Comparison of ENCODE assay signal across 9 mouse cellular contexts in the genomic region with DNA sequence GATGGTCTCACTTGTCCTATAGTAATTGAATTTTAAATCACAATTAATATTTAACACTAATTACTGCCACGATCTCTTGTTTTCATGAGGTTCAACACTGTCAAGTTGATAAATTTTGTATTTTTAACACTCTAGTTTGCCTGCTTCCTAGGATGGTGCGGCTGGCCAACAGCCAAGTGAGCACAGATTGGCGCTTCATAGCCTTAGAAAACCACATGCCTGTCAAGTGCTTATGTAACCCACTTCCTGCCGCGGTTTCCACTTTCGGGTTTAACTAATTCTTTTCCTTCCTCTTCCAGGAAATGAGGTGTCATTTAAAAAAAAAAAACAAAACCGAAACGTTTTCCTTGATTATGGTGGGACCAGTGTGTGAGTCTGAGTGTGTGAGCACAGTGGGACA. TPM values are rescaled to one million over a fixed set of nuclear protein-coding genes. Genes with fewer than 3 reads are reported as not detected.
DNase-seq lines count a peak whose midpoint lies in the region; ATAC-seq and TF ChIP-seq lines count a peak whose summit lies in the region.
"Had no signal": no experiment of that assay in that cellular context is flagged by ENCODE, and none has a peak within 500 bp of the region (broad histone marks: within the 10 kb centered on the region; RNA-seq: fewer than 3 reads in every experiment).

No protein-coding gene starts in this region.

- ATAC-seq in cerebellum, adult (ENCODE audit: insufficient number of reproducible peaks, low FRiP score, low TSS enrichment): peak; percentile 68; the same call in 1 of the 2 replicates
- ATAC-seq in midbrain, embryonic 11.5 days (ENCODE audit: low FRiP score): no peak
- ATAC-seq in intestine, embryonic 15.5 days: no peak

- H3K9ac ChIP-seq in midbrain, embryonic 11.5 days (ENCODE audit: low read length): no peak overlapping the region
- no peak overlapping the region for H3K9ac ChIP-seq in intestine, embryonic 15.5 days
- H3K9ac ChIP-seq: midbrain, embryonic 12.5 days had no signal

- peak; percentile 19 for DNase-seq in adrenal gland, postnatal 14 days
- no peak for DNase-seq in adrenal gland, postnatal 4 days (ENCODE audit: low spot score in 2 of 2)
- peak; percentile 77 to 83 for DNase-seq in layer of hippocampus, adult 2 months (ENCODE audit: low spot score in 2 of 2)
- DNase-seq in natural killer cell, adult 2 months (ENCODE audit: low spot score in 2 of 2): peak; percentile 60 to 68
- DNase-seq in midbrain, embryonic 11.5 days (ENCODE audit: low spot score, missing footprints): no peak
- DNase-seq in gastrocnemius, adult 8-10 months (ENCODE audit: low spot score in 2 of 2): no peak

- no peak for TF ChIP-seq CTCF in layer of hippocampus, adult 2 months (conservative IDR thresholded peaks at IDR 0.05)

- peak overlapping the region; percentile 80 for H3K27ac ChIP-seq in layer of hippocampus, adult 2 months
- no peak overlapping the region for H3K27ac ChIP-seq in midbrain, embryonic 11.5 days (ENCODE audit: low read depth, low read length)
- H3K27ac ChIP-seq in intestine, embryonic 15.5 days: no peak overlapping the region
- H3K27ac ChIP-seq: midbrain, embryonic 12.5 days had no signal

- H3K27me3 ChIP-seq in midbrain, embryonic 11.5 days (ENCODE audit: control insufficient read depth, insufficient read depth, low read length): no peaks in the 10 kb centered on the region
- H3K27me3 ChIP-seq in intestine, embryonic 15.5 days (replicated peaks): no peaks in the 10 kb centered on the region
- H3K27me3 ChIP-seq: midbrain, embryonic 12.5 days had no signal

- 84% methylated on average over 8 of the region's 8 CpGs for WGBS in midbrain, embryonic 11.5 days
- 52% methylated on average over 8 of the region's 8 CpGs for WGBS in intestine, embryonic 15.5 days

- H3K4me2 ChIP-seq in midbrain, embryonic 11.5 days: no peak overlapping the region
- no peak overlapping the region for H3K4me2 ChIP-seq in intestine, embryonic 15.5 days (replicated peaks)
- H3K4me2 ChIP-seq: midbrain, embryonic 12.5 days had no signal

- no peaks in the 10 kb centered on the region for H3K9me3 ChIP-seq in midbrain, embryonic 11.5 days (ENCODE audit: control insufficient read depth, low read length)
- H3K9me3 ChIP-seq in intestine, embryonic 15.5 days: no peaks in the 10 kb centered on the region
- H3K9me3 ChIP-seq: midbrain, embryonic 12.5 days had no signal

- H3K36me3 ChIP-seq in midbrain, embryonic 11.5 days (ENCODE audit: control insufficient read depth, insufficient read depth, low read length): no peaks in the 10 kb centered on the region
- H3K36me3 ChIP-seq in intestine, embryonic 15.5 days: no peaks in the 10 kb centered on the region
- H3K36me3 ChIP-seq: midbrain, embryonic 12.5 days had no signal

- H3K4me1 ChIP-seq in midbrain, embryonic 11.5 days (ENCODE audit: control insufficient read depth, insufficient read depth, low read length): no peaks in the 10 kb centered on the region
- H3K4me1 ChIP-seq in intestine, embryonic 15.5 days (replicated peaks): no peaks in the 10 kb centered on the region
- H3K4me1 ChIP-seq: midbrain, embryonic 12.5 days had no signal

- H3K4me3 ChIP-seq in layer of hippocampus, adult 2 months: no peak overlapping the region
- H3K4me3 ChIP-seq in midbrain, embryonic 11.5 days (ENCODE audit: low read depth, low read length): no peak overlapping the region
- H3K4me3 ChIP-seq in intestine, embryonic 15.5 days (replicated peaks): no peak overlapping the region
- H3K4me3 ChIP-seq: midbrain, embryonic 12.5 days had no signal

RNA-seq across cellular contexts. Expression of a gene that starts 20.8 kb away (rescaled TPM):
- total RNA-seq in adrenal gland, postnatal 14 days (2021): 150 and 156 TPM in 2 replicates
- 100 to 1,000 TPM; 118 to 124 TPM for total RNA-seq in adrenal gland, postnatal 4 days (2021)
- total RNA-seq in layer of hippocampus, adult 2 months (2021): 10 to 100 TPM; 14.6 to 16.2 TPM
- 3.0 and 3.5 TPM in 2 replicates for polyA plus RNA-seq in midbrain, embryonic 11.5 days (2014; fragmentation: Nextera tagmentation; extraction: Ambion mirVana)
- 11.6 and 13.9 TPM in 2 replicates for polyA plus RNA-seq in intestine, embryonic 15.5 days (2015; fragmentation: Nextera tagmentation; extraction: Ambion mirVana)
- total RNA-seq in gastrocnemius, adult 8-10 months (2022): 1 to 10 TPM; 4.5 to 6.1 (median 5.2) TPM

Comparison
In these comparisons a context has a peak if more than half of its experiments do, and no peak if none do; other contexts are left out.
1. DNase-seq: peak in adrenal gland, postnatal 14 days (single experiment), layer of hippocampus, adult 2 months (2 of 2) and natural killer cell, adult 2 months (2 of 2); none in adrenal gland, postnatal 4 days (0 of 2), midbrain, embryonic 11.5 days (single experiment) and gastrocnemius, adult 8-10 months (0 of 2).